Mouse (Mus musculus) liver, adult 2 months (tissue): ENCODE results near the gene Abhd17c.

Source experiments
- CTCF ChIP-seq: fragments of 200-500 bp; IDR thresholded peaks from 2 replicates; pipeline ENCODE4 v1.5.1; 2011; ENCODE audit warnings: low read depth, low read length, control low read depth
- POLR2A ChIP-seq: fragments of 200-500 bp; IDR thresholded peaks from 2 replicates; pipeline ENCODE4 v1.6.1; 2011; ENCODE audit warnings: low read length, control low read depth; ENCODE audit not compliant: insufficient read depth; ENCODE audit errors: extremely low read depth

GRCm38 (mm10) chr7:84166007-84166406 is 14.3 kb upstream of the Abhd17c start:
- no peak for TF ChIP-seq CTCF
- no peak for TF ChIP-seq POLR2A
